Mouse (Mus musculus): Measurements from ENCODE around the gene Cysltr2. TPM values are rescaled to one million over a fixed set of nuclear protein-coding genes. Genes with fewer than 3 reads are reported as not detected.
A peak's percentile ranks its signal among the peaks of the same experiment; 100 is the strongest.

The Cysltr2 gene
- total RNA-seq (2022): under 1 TPM; 0.14 to 0.41 (median 0.30) TPM

DNA sequence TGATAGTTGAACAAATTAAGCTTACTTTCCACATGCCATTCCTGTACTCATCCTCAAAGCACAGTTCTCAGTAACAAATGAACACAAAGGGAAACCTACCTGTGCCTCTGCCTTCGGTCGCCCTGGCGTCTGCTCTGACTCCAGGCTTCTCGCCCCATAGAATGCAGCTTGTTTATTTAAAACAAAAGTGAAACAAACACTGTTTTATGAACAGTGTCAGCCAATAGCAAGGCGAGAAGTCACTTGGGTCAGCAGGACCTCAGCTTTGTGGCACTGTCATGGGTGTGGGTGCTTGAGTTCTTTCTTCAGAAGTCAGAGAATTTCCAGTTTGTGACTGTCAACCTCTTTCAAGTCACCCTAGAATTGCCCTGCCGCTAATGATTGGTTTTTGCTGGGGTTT lies at the start of gene Cysltr2:
TSS of gene Cysltr2 (minus strand) at position 178 of the 400 bp plus-strand sequence.
- DNase-seq (ENCODE audit: low spot score): no peak

DNA sequence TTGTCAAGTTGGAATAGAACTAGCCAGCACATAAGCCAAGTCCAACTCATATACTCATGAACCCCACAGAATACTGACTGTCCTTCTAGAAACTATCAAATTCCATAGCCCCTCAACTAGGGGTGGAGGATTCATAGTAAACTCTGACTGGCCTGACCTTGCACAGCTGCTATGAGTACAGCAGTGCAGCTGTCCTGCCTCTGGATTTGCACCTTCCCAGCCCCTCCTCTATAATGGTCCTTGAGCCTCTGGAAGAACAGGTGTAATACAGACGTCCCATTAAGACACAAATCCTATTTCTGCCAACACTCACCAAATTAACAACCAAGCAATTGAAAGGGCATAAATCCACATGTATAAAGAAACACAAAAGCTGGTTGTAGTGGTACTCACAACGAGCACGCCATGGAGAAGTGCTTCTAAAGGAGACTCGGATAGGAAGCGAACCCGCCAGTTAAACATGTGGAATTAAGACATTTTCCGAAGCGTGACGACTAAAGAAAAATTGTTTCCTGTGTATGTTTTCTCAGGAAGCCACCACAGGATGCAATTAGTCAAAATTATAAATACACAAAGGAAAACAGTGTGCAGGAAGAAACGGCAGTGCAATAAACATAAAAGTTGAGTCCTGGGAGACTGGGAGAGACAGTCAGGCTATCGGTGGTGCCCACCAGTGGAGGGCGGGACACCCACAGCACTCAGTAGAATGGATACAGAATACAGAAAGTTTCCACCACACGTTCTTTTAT lies 46.1 kb upstream of the Cysltr2 start:
- DNase-seq (ENCODE audit: low spot score): no peak

DNA sequence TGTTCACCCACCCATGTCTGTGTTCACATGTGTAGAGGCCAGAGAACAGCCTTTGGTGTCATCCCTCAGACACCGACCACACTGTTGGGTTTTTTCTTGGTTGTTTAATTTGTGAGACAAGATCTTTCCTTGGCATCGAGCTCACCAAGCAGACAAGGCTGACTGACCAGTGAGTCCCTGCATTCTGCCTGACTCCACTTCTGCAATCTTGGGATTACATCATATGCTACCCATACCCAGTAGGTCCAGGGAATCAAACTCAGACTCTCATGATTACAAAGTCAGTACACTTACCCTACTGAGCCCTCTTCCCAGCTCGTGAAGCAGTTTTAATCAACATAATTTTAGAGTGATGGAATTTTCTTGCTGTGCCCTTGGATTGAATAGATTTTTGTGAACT lies 44.0 kb upstream of the Cysltr2 start:
- DNase-seq (ENCODE audit: low spot score): no peak

DNA sequence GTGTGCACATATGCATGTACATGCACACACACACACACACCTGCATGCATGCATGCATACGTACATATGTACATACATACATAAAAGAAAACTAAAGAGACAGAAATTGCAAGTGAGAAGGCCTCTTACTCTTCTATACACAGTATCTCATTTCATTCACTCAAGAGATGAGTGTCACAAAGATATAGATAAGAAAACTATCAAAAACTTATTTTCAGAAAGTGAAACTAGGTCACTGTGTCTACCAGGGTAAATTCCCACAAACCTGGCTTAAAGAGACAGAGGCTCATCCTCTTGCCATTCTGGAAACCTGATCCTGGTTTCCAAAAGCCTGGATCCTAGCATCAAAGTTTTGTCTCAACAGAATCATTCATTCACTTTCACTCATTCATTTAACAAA lies 39.3 kb upstream of the Cysltr2 start:
- DNase-seq (ENCODE audit: low spot score): no peak

DNA sequence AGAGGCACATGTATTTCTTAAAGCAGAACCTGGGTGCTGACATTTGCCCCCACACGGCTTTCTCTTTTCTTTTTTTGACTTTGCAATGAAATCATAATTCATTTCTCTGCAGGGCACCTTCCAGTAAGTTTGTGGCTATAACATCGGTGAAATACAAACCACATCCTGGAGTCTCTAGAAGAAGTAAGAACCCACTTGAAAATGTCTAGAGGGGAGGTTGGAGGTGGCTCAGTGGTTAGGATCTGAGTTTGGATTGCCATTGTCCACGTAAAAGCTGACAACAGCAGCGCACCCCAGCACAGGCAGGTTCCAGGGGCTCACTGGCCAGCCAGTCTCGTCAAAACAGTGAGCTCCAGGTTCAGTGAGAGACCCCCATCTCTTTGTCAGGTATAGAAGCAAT lies 38.8 kb upstream of the Cysltr2 start:
- no peak for DNase-seq (ENCODE audit: low spot score)

DNA sequence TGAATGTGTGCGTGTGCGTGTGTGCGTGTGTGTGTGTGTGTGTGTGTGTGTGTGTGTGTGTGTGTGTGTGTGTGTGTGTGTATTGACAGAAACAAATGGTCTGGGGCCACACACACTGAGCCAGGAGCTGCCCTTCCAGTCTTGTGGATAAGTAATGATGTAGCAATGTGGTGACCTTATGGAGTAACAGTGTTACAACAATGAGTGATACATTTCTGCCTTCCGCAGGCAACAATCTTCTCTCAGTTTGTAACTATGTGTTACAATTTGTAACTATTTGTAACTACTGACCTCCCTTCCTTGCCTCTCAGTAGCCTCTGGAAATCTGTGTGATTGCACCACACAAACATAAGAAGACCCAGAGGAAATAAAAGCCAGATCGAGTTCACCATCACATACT lies 38.3 kb upstream of the Cysltr2 start:
- no peak for DNase-seq (ENCODE audit: low spot score)

DNA sequence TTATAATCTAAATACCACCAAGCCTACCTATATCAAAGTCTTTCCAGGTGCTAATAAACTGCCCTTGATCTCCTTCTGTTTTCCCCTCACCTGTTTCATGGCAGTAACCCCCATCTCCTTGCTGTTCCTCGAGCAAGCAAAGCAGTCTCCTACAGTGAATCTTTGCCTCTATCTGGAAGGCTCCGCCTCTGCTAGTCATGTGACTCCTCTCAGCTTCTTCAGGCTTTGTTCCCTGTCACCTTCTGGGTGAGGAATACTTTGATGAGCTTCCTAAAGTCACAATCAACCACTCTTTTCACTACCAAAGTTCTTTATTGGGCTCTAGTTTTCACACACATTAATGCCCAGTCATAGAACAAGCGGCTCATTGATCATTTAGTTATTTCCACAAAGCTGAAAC lies 37.5 kb upstream of the Cysltr2 start:
- DNase-seq (ENCODE audit: low spot score): no peak

DNA sequence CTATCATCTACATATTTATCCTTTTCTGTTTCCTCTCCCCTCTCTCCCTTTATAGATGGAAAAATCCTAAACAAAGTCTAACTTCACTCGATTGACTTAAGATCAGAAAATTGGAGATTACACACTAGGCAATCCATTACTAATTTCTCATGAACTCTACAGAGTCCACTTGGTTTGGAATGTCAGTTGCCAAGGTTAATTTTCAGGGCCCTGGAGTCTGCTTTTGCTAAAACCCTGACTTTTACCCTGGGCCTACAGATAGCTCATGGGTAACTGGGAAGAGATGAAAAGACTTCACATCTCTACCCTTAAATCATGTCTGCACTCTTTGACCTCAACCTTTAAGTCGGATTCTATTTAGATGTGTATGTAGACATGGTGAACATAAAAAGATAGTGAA lies 34.6 kb upstream of the Cysltr2 start:
- DNase-seq (ENCODE audit: low spot score): no peak

DNA sequence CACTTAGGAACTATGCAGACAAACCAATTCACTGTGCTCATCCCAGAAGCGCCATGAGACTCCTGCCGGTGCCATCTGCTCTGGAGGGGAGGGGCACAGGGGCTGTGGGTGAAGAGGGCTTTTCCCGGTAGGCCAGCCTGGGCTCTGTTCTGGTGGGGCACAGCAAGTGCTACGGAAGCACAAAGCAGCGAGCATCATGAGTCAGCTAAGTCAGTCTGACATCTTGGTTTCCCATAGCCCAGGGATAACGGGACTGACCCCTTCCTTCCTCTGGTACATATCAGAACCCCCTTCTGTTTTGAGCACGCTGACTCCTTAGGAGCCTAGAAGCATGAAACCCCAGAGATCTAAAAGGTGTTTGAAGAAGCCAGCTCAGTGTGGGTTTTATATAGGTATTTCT lies 15.5 kb upstream of the Cysltr2 start:
- no peak for DNase-seq (ENCODE audit: low spot score)

DNA sequence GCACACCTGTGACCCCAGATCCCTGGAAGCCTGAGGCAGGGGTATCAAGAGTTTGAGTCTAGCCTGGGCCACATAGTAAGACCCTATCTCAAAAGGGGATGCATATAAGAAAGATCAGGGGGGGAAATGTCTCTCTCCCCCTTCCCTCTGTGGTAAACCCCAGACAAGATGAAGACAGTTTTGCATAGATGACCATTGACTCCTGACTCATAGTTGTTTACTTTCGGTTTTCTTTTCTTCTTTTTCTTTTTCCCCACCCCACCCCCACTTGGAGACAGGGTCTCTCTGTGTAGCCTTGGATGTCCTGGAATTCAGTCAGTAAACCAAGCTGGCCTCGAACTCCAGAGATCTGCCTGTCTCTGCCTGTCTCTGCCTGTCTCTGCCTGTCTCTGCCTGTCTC lies 9.8 kb upstream of the Cysltr2 start:
- DNase-seq (ENCODE audit: low spot score): no peak

DNA sequence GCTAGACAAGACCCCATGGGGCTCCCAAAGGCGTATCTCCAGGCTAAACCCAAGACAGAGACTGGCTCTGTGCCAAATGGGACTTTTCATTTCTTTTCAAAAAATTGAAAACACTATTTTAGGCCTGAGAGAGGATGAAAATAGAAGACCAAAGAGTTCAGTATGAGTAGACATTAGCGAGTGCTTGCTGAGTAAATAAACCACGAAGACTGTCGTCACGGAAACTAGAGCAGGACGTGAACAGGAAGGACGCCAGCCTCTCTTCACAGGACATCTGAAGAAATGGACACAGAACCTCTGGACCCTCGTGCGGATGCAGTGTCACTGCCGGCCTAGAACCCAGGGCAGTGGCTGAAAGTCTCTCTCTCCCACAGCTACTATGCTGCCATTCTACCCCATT lies 8.8 kb upstream of the Cysltr2 start:
- peak; percentile 34 for DNase-seq (ENCODE audit: low spot score)

DNA sequence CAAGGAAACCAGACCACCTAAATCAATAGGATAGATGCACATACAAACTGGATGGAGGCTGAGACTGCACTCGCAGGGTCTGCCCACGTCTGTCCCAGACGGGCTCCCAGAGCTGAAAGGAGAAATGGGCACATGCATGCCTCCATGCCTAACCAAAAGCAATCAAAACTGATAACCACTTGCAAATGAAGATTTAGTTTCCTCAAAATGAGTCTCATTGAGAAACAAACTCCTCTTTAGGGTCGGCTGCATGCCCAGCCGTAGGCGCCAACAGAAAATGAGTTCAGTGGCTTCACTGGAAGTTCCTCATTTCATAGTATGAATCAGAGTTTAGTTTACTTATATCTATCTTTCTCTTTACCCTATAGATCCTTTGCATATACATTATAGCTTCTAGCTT lies 7.9 kb upstream of the Cysltr2 start:
- DNase-seq (ENCODE audit: low spot score): no peak

DNA sequence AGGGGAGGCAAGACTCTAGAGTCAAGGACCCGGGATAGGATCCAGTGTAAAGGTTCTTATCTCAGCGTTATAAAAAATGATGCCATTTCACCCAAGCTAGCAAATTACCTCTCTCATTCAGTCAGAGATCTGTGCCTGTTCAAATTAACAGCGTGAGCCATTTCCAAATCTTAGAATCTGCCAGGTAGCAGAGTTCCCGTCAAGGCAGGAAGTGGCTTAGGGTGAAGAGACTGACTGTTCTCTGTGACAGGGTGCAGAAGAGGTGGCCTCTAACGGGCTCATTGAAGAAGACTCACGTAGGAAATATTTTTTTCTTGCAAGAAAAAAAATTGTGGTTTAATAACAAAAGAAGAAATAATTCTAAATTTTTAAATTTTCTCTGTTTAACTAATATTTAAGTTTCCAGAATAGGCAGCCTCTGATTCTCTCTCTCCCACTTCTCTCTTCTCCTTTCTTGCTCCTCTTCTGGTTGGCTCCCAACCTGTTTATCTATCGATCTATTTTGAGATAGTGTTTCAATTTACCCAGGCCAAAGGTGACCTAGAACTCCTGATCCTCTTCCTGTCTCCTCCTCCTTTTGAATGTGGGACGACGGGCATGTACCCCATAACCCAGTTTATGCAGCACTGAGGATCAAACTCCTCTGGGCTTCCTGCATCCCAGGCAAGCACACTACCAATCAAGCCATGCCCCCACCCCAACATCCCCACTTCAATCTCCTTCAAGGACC lies 3.5 kb downstream of the Cysltr2 start:
- DNase-seq (ENCODE audit: low spot score): no peak

DNA sequence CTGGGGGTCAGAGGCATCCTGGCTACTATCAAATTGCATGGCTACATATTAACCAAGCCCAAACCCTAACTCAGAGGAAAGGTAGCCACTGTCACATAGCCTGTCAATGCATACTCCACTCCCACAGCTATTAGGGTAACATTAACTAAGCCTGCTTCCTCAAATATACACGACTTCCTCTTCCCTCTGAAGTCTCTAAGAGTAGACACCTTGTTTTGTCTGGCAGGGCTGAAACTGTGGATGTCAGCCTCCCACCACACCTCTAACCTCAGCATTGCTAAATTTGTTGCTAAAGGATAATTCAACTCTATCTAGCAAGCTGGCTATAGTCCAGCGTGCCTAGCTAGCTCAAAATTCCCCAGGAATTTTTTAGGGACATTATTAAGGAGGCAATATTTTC lies 7.2 kb downstream of the Cysltr2 start:
- no peak for DNase-seq (ENCODE audit: low spot score)

DNA sequence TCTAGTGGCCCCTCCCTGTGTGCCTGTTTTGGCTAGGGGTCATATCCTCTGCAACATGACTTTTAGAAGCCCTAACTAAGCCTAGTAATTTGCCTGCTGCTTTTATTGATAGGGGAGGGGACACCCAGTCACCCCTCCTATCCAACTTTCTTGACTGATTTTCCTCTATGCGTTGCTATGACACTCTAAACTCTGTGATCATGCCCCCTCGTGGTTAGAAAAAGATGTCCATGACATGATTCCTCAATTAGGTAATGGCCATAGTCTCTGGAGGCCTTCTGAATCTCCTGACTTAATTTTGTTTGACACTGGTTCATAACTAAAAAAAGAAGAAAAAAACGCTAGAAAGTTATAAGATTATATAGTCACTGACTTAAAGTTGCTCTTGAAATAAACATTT lies 15.6 kb downstream of the Cysltr2 start:
- no peak for DNase-seq (ENCODE audit: low spot score)

DNA sequence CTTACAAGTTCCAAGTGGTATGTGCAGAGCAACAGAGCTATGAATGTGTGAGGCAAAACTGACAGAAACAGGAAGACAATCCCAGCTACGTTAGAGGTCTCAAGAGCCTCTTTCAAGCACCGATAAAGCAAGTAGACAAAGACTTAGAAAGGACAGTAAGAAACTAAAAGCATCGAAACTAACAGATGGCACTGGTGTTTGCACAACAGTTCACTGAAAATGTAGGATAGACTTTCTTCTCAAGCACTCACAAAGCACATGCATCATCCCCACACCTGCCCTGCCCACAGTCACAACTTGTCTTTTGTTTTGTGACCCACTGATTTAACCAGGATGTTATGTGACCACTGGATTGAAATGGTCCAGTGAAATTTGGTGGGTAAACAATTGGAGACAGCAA lies 17.7 kb downstream of the Cysltr2 start:
- no peak for DNase-seq (ENCODE audit: low spot score)

DNA sequence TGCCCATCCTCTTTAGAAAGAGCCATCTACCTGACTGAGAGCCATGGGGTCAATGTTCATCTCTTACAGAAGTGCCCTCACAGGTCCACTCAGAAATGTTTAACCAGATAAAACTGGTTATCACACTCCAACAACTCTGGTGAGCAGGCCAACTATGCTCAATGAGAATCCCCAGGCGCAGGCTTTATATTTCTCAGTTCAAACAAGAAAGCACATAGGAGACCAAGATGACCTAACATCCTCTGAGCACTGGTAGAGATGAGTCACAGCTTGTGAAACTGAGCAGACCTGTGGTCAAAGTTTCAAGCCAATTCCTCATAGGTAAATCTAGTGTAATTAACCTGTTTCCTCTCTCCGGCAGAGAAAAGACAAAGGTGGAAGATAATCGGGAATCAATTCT lies 31.6 kb downstream of the Cysltr2 start:
- DNase-seq (ENCODE audit: low spot score): no peak

DNA sequence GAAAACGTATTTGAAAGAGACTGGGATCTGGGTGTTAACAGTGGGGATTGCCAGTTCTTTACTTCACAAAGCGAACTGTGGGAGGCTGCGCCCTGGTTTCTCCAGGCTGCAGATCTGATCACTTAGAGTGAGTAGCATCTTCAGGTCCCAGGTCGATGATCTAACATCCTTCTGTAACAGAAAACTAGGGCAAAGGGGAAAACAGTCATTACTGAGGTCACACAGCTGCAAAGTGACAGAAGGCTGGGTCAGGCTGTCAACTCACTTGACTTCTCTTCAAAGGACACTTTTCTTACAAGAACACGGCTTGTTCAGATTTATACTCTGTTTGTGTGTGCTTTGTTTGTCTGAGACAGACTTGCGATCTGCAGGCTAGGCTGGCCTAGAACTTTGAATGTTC lies 33.5 kb downstream of the Cysltr2 start:
- no peak for DNase-seq (ENCODE audit: low spot score)

DNA sequence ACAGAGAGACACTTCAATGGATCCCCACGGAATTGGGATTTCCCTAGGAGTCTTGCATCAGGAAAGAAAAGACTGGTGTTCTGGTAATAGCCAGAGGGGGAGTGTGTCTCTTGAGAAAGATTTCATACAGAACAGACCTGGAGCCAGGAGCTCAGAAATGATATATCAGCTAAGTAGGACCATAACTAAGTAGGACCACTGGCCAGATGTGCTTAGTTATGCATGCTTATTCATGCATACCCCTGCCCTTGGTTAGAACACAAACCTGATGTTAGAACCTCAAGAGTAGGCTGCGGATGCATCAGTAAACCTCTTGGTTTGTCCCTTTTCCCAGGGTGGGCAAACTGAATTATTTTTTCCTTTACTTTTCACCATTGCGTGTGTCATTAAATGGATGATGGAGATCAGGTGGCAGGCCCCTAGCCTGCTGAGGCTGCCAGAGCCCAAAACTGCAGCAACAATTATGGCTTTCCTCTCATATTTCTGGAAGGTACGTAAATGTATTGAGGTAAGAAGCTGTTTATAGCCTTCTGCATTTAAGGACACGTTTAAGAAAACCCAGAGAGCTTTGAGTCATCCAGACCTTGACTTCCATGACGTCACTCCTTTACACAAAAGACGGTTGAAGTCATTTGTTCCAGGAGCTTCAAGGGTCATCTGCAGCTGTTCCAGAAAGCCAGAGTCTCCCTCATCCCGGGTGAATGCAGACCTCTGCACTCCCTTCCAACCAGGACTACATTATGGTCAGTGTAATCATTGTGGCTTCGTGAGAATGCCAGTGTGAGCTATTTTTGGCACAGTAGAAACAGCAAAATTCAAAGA lies 35.0 kb downstream of the Cysltr2 start:
- DNase-seq (ENCODE audit: low spot score): no peak

DNA sequence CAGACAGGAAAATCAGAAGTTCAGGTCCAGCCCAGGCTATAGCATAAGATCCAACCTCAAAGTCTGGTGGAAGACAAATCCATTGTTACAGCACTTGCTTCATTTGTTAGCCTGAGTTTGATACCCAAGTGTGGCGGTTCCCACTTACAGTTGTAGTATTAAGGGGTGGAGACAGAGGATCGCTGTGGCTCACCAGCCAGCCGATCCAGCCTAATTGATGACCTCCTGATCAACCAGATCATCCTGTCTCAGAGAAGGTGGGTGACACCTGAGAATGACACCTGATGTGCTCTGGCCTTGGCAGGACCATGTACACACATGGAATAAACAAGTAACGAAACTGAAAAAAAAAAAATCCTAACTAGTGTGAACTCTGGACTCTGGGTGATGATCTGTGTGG lies 47.1 kb downstream of the Cysltr2 start:
- DNase-seq (ENCODE audit: low spot score): no peak

DNA sequence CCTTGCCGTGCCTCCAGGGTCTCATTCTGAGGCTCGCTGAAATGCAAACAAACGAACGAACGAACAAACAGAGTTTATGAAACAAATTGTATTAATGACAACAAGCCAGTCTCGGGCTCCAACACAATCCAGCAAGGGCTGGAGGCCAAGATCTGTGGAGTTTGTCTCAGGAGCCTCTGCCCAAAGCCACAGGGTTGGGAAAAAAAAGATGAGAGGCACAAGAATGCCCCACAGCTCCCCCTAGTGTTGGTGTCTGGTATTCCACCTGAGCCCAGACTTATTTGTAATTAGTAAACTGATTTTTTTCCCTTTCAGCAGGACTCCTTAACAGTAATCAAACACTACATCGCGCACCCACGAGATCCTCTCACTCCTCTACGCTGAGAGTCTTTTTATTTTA lies 48.6 kb downstream of the Cysltr2 start:
- peak; percentile 64 for DNase-seq (ENCODE audit: low spot score)

DNA sequence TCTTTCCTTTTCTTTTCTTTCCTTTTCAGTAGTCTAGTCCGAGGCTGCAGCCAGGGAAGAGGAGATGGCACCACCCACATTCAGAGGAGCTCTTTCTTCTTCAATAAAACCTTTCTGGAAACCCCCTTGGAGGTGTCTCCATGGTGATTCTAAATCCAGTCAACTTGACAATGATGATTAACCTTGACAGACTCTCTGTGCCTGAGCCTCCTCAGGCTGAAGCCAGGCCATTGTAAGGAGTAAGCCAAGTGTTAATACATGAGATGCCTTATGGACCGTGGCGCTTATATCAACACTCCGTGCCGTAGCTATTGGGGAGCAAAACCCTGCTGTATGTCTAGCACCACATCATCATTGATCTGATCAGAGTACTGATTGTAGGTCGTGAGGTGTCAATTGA lies 50.8 kb downstream of the Cysltr2 start:
- DNase-seq (ENCODE audit: low spot score): no peak

DNA sequence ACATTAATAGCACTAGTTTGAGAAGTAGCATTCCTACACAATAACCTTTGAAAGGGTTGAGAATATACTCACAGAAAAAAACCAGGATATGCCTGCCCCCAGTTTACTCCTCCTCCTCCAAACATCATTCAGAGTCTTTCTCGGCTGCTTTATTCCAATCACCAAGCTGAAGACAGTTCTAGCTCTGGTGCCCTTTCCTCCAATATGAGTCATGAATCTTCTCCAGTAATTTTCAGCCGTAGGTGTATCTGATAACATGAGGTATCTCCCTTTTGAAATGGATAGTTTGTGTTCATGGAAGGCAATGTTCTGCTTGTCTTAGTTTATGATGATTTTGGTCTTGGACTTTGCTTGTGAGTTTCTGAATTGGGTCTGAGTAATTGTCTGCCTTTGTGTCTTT lies 62.9 kb downstream of the Cysltr2 start:
- no peak for DNase-seq (ENCODE audit: low spot score)

Data from heart, adult 8-10 months (tissue).